Mouse (Mus musculus) midbrain, embryonic 12.5 days (tissue): ENCODE data around the gene Nelfb. TPM values are rescaled to one million over a fixed set of nuclear protein-coding genes. Genes with fewer than 3 reads are reported as not detected.
"Not testable (repeated sequence)": the region's sequence is repeated elsewhere in the genome, so short reads cannot be mapped to it uniquely, and the experiment has no call there.

ENCODE experiments used
- ATAC-seq: fragments of 200-750 bp; cut with Nextera tagmentation; 2 replicates; pipeline ENCODE4 v1.8.0; 2017; ENCODE audit warnings: low read depth, moderate TSS enrichment, moderate library complexity; ENCODE audit not compliant: low FRiP score
- H3K27ac ChIP-seq: fragments of 300-500 bp; sonication (generic); replicated peaks from 2 replicates; pipeline ENCODE4 v1.5.1; 2016; ENCODE audit warnings: mild to moderate bottlenecking
- H3K27me3 ChIP-seq: fragments of 300-500 bp; sonication (generic); 2 replicates; pipeline ENCODE4 v1.6.1; 2016; ENCODE audit warnings: mild to moderate bottlenecking
- H3K36me3 ChIP-seq: fragments of 300-500 bp; sonication (generic); 2 replicates; pipeline ENCODE4 v1.6.1; 2016
- H3K4me1 ChIP-seq: fragments of 300-500 bp; sonication (generic); 2 replicates; pipeline ENCODE4 v1.6.1; 2016
- H3K4me2 ChIP-seq: fragments of 300-500 bp; sonication (generic); replicated peaks from 2 replicates; pipeline ENCODE4 v1.6.1; 2016; ENCODE audit warnings: mild to moderate bottlenecking, moderate library complexity
- H3K4me3 ChIP-seq: fragments of 300-500 bp; sonication (generic); 2 replicates; pipeline ENCODE4 v1.5.1; 2016; ENCODE audit warnings: mild to moderate bottlenecking
- H3K9ac ChIP-seq: fragments of 300-500 bp; sonication (generic); replicated peaks from 2 replicates; pipeline ENCODE4 v1.6.1; 2016; ENCODE audit warnings: mild to moderate bottlenecking, moderate library complexity
- H3K9me3 ChIP-seq: fragments of 300-500 bp; sonication (generic); 2 replicates; pipeline ENCODE4 v1.6.1; 2016; ENCODE audit warnings: mild to moderate bottlenecking
- WGBS: fragments of 180-500 bp; shearing (Covaris S2); methylation state at CpG from one replicate; pipeline ENCODE4 v1.1.7; 2016; 5-methylcytosine and 5-hydroxymethylcytosine counted together
- polyA plus RNA-seq: library from polyadenylated mRNA; unstranded; fragments of >200 nt; fragmentation: Nextera tagmentation; extraction: Ambion mirVana; gene quantifications from 2 replicates; pipeline ENCODE4 v1.2.1, GENCODE M21; 2016

Nelfb gene
- polyA plus RNA-seq, result 118 and 123 TPM in 2 replicates

DNA sequence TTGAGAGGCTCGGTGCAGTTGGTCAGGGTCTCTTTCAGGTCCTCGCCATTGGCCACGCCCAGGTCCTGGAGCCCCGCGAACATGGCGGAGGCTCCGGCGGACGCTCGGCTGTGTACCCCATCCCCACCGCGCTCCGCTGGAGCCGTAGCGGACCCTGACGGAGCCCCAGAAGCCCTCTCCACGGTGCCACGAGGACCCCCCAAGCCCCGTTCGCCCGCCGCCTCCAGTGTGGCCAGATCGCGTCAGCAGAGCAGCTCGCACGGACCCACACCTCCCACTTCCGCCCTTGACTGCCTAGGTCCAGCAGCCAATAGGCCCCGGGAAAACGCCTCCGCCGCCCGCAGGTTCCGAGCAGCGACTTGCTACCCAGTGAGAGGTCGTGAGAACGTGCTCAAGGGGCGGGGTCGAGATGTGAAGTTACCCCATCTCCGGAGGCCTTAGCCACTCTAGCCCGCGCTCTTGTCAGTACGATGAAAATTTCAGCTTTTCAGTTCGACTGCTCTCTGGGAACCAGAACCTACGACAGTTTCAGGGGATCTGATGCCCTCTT, at the start of gene Nelfb:
Nelfb (minus strand) TSS at position 369 of the 550 bp plus-strand sequence.
- Histone ChIP-seq H3K4me2 (peak within 1 kb of the TSS; percentile 96), H3K27me3 (peaks cover 13% of the 10 kb centered on the region), H3K9ac (peak within 1 kb of the TSS; percentile 89), H3K4me3 (peak within 1 kb of the TSS; percentile 90), H3K4me1 (peaks cover 22% of the 10 kb centered on the region), H3K9me3 (no peaks in the 10 kb centered on the region), H3K36me3 (peaks cover 22% of the 10 kb centered on the region), H3K27ac (peak within 1 kb of the TSS; percentile 87)
- WGBS, result under 1% methylated on average over 44 of the region's 44 CpGs
- peak; percentile 94 for ATAC-seq

- no peak overlapping the region for H3K27ac ChIP-seq
- no peak overlapping the region for H3K9ac ChIP-seq
- H3K4me3 ChIP-seq, result no peak overlapping the region
- H3K4me2 ChIP-seq, result no peak overlapping the region
- peaks cover 12% of the 10 kb centered on the region for H3K27me3 ChIP-seq
- 44% methylated on average over 2 of the region's 2 CpGs for WGBS
- ATAC-seq, result no peak
- peaks cover 32% of the 10 kb centered on the region for H3K4me1 ChIP-seq
- no peaks in the 10 kb centered on the region for H3K36me3 ChIP-seq
- H3K9me3 ChIP-seq, result no peaks in the 10 kb centered on the region
Observed at GRCm38 (mm10) chr2:25258887-25259286, 47.6 kb upstream of the Nelfb start.

GRCm38 (mm10) chr2:25257250-25257649, 46.0 kb upstream of the Nelfb start:
- ATAC-seq, H3K4me2 ChIP-seq, H3K36me3 ChIP-seq, H3K27ac ChIP-seq, H3K9me3 ChIP-seq, H3K9ac ChIP-seq, H3K4me3 ChIP-seq, H3K27me3 ChIP-seq: not testable (repeated sequence)
- WGBS, result 85% methylated on average over 5 of the region's 5 CpGs
- peaks cover 21% of the 10 kb centered on the region for H3K4me1 ChIP-seq

- H3K4me2 ChIP-seq, result peak overlapping the region; percentile 98
- H3K9me3 ChIP-seq, H3K27me3 ChIP-seq, H3K27ac ChIP-seq, ATAC-seq: not testable (repeated sequence)
- peak overlapping the region; percentile 87; the same call in 1 of the 2 replicates for H3K9ac ChIP-seq
- 62% methylated on average over 12 of the region's 12 CpGs for WGBS
- H3K36me3 ChIP-seq, result peaks cover 11% of the 10 kb centered on the region
- H3K4me3 ChIP-seq, result peak overlapping the region; percentile 99
- peaks cover 17% of the 10 kb centered on the region for H3K4me1 ChIP-seq
Observed at GRCm38 (mm10) chr2:25256443-25257109, 45.3 kb upstream of the Nelfb start.

DNA sequence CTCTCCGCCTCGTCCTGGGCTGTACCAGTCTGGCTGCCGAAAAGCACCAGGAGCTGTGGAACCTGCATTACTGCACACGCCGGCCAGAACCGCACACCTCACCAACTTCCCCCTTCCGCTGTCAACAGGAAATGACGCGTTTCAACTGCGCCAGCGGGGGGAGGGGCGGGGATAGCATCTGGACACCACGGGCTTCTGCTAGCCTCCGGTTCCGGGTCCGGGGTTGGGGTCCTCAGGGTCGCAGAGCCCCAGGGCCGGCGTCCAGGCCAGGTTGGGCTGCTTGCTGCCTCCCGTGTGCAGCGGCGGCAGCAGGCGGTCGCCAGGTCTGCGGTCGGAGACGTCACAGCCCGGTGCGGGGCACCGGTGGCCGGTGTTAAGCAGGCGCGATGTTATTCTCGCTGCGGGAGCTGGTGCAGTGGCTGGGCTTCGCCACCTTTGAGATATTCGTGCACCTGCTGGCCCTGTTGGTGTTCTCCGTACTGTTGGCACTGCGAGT, 44.0 kb upstream of the Nelfb start, which contains the start of gene Tmem203:
Tmem203 (plus strand) TSS at position 156 of the 496 bp plus-strand sequence.
- WGBS, result under 1% methylated on average over 39 of the region's 39 CpGs
- peak within 1 kb of the TSS; percentile 87 for H3K9ac ChIP-seq
- H3K36me3 ChIP-seq, result peaks cover 20% of the 10 kb centered on the region
- no peaks in the 10 kb centered on the region for H3K9me3 ChIP-seq
- H3K27ac ChIP-seq, result peak within 1 kb of the TSS; percentile 75
- peaks cover 17% of the 10 kb centered on the region for H3K4me1 ChIP-seq
- peak within 1 kb of the TSS; percentile 99 for H3K4me3 ChIP-seq
- peak; percentile 91 for ATAC-seq
- H3K4me2 ChIP-seq, result peak within 1 kb of the TSS; percentile 98
- H3K27me3 ChIP-seq, result no peaks in the 10 kb centered on the region

DNA sequence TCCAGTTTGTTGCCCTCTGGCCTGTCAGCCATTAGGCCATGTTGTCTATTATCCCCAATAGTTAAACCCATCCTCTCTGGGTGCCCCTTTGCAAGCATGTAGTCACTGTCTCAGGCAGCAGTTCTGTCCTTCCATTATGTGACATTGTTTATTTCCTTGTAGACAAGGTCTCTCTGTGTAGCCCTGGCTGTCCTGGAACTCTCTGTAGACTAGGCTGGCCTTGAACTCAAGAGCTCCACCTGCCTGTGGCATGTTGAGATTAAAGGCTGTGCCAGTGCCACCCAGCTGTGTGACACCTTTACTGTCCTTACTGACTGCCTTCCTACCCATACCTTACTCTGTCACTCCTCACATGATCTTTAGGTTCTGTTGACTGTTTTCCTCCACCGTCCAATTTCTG, 41.0 kb upstream of the Nelfb start:
- no peaks in the 10 kb centered on the region for H3K9me3 ChIP-seq
- H3K4me1 ChIP-seq, result peaks cover 17% of the 10 kb centered on the region
- H3K27ac ChIP-seq, result no peak overlapping the region
- peaks cover 46% of the 10 kb centered on the region for H3K36me3 ChIP-seq
- H3K9ac ChIP-seq, result no peak overlapping the region
- no peaks in the 10 kb centered on the region for H3K27me3 ChIP-seq
- WGBS, result 92% methylated on average over 1 of the region's 1 CpGs
- H3K4me2 ChIP-seq, result no peak overlapping the region
- no peak for ATAC-seq
- no peak overlapping the region for H3K4me3 ChIP-seq

- Histone ChIP-seq H3K4me1 (peaks cover 17% of the 10 kb centered on the region), H3K36me3 (peaks cover 55% of the 10 kb centered on the region), H3K27ac (no peak within 1 kb of the TSS), H3K9ac (no peak within 1 kb of the TSS), H3K4me2 (no peak within 1 kb of the TSS), H3K4me3 (no peak within 1 kb of the TSS), H3K27me3 (peaks cover 23% of the 10 kb centered on the region), H3K9me3 (no peaks in the 10 kb centered on the region)
- 91% methylated on average over 10 of the region's 10 CpGs for WGBS
- ATAC-seq, result no peak
Observed at GRCm38 (mm10) chr2:25246183-25247072, 35.1 kb upstream of the Nelfb start, which contains the start of gene AL732309.1. AL732309.1 (minus strand) TSS chr2:25246863.

GRCm38 (mm10) chr2:25244144-25244543, 32.9 kb upstream of the Nelfb start:
- H3K4me3 ChIP-seq, result no peak overlapping the region
- H3K27ac ChIP-seq, result no peak overlapping the region
- 91% methylated on average over 4 of the region's 4 CpGs for WGBS
- H3K4me2 ChIP-seq, result no peak overlapping the region
- no peaks in the 10 kb centered on the region for H3K9me3 ChIP-seq
- H3K9ac ChIP-seq, result no peak overlapping the region
- peaks cover 36% of the 10 kb centered on the region for H3K36me3 ChIP-seq
- ATAC-seq, result no peak
- peaks cover 30% of the 10 kb centered on the region for H3K4me1 ChIP-seq
- peaks cover 32% of the 10 kb centered on the region for H3K27me3 ChIP-seq

DNA sequence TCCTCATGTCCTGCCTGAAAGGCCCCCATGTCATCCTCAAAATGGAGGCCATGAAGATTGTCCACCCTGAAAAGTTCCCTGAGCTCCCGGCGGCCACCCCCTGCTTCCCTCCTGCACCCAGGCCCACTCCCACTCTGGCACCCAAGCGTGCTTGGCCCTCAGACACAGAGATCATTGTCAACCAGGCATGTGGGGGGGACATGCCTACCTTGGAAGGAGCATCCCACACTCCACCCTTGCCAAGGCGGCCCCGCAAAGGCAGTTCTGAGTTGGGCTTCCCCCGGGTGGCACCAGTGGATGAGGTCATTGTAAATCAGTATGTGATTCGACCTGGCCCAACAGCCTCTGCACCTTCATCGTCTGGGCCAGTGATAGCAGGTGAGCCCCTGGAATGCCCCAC, 32.1 kb upstream of the Nelfb start:
- Histone ChIP-seq H3K27ac (no peak overlapping the region), H3K9me3 (no peaks in the 10 kb centered on the region)
- WGBS, result 84% methylated on average over 8 of the region's 8 CpGs

DNA sequence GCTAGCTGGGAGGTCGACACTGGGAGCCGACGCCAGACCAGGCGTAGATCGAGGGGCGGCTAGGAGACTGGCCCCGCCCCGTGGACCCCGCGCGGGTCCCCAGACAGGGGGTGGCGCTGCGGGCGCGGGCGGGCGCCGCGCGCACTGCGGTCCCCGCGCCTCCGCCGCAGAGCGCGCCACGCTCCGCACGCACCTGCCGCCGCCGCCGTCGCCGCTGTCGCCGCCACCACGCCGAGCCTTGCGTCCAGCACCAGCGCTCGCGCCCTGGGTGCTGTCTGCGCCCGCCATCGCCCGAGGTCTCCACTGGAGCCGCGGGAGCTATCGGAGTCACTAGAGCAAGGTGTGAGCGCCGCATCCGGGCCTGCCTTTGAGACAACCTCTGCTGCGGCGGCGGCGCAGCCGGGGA, 30.8 kb upstream of the Nelfb start, which contains the start of the genes Rnf208 and Cysrt1:
Rnf208 (plus strand) TSS at position 155 of the 406 bp plus-strand sequence.
Cysrt1 (minus strand) TSS at position 352 of the 406 bp plus-strand sequence.
- Histone ChIP-seq H3K36me3 (peaks cover 21% of the 10 kb centered on the region; the same call in 1 of the 2 replicates), H3K4me2 (peak within 1 kb of the TSS; percentile 94), H3K9me3 (no peaks in the 10 kb centered on the region), H3K9ac (peak within 1 kb of the TSS; percentile 83), H3K27me3 (peaks cover 37% of the 10 kb centered on the region), H3K4me3 (peak within 1 kb of the TSS; percentile 68), H3K27ac (peak within 1 kb of the TSS; percentile 42; the same call in 1 of the 2 replicates), H3K4me1 (peaks cover 30% of the 10 kb centered on the region)
- WGBS, result 0% methylated on average over 23 of the region's 59 CpGs
- peak; percentile 51; the same call in 1 of the 2 replicates for ATAC-seq

More for the DNA sequence above, 32.1 kb upstream of the Nelfb start:
- no peak for ATAC-seq
- Histone ChIP-seq H3K36me3 (peaks cover 28% of the 10 kb centered on the region), H3K4me2 (peak overlapping the region; percentile 94), H3K9ac (0 out of 2 replicates have a peak overlapping the region, but pooled peaks have one; percentile 83), H3K27me3 (peaks cover 37% of the 10 kb centered on the region), H3K4me1 (peaks cover 30% of the 10 kb centered on the region), H3K4me3 (peak overlapping the region; percentile 68)

GRCm38 (mm10) chr2:25241438-25241775, 30.1 kb upstream of the Nelfb start:
- H3K9me3 ChIP-seq, result no peaks in the 10 kb centered on the region
- H3K9ac ChIP-seq, result no peak overlapping the region
- H3K4me3 ChIP-seq, result peak overlapping the region; percentile 68
- peaks cover 37% of the 10 kb centered on the region for H3K27me3 ChIP-seq
- H3K4me1 ChIP-seq, result peaks cover 30% of the 10 kb centered on the region
- peak overlapping the region; percentile 94 for H3K4me2 ChIP-seq
- WGBS, result 22% methylated on average over 6 of the region's 6 CpGs
- H3K27ac ChIP-seq, result 0 out of 2 replicates have a peak overlapping the region, but pooled peaks have one; percentile 42
- ATAC-seq, result peak; percentile 38
- H3K36me3 ChIP-seq, result peaks cover 18% of the 10 kb centered on the region; the same call in 1 of the 2 replicates
